Mouse (Mus musculus) heart, postnatal 0 days (tissue): ENCODE measurements at regions not wholly inside any gene's neighbourhood (a gene's known extent, or its start where the extent isn't known, plus 50 kb on each side); places are given as distances from the start of the nearest gene placed in this dataset.

ENCODE experiments used
- ATAC-seq: fragments of 200-750 bp; cut with Nextera tagmentation; 2 replicates; pipeline ENCODE4 v1.8.0; 2017; ENCODE audit warnings: low read depth, moderate number of reproducible peaks, moderate library complexity; ENCODE audit not compliant: insufficient read depth
- DNase-seq: peaks from one replicate; pipeline ENCODE4 v3.0.0-alpha.2; 2016; ENCODE audit warnings: low spot score
- H3K27ac ChIP-seq: fragments of 300-500 bp; sonication (generic); 2 replicates; pipeline ENCODE4 v1.5.1; 2014; ENCODE audit warnings: low read depth, mild to moderate bottlenecking
- H3K27me3 ChIP-seq: fragments of 300-500 bp; sonication (generic); 2 replicates; pipeline ENCODE4 v1.6.1; 2014; ENCODE audit warnings: low read length, mixed read lengths; ENCODE audit not compliant: control insufficient read depth, insufficient read depth
- H3K36me3 ChIP-seq: fragments of 300-500 bp; sonication (generic); replicated peaks from 2 replicates; pipeline ENCODE4 v1.6.1; 2014; ENCODE audit warnings: low read length, mixed read lengths; ENCODE audit not compliant: control insufficient read depth, insufficient read depth
- H3K4me1 ChIP-seq: fragments of 300-500 bp; sonication (generic); 2 replicates; pipeline ENCODE4 v1.6.1; 2014; ENCODE audit warnings: antibody characterized with exemption; ENCODE audit not compliant: control insufficient read depth, insufficient read depth
- H3K4me2 ChIP-seq: fragments of 300-500 bp; sonication (generic); 2 replicates; pipeline ENCODE4 v1.6.1; 2014; ENCODE audit warnings: low read depth, mild to moderate bottlenecking, low read length, moderate library complexity
- H3K4me3 ChIP-seq: fragments of 300-500 bp; sonication (generic); 2 replicates; pipeline ENCODE4 v1.5.1; 2014; ENCODE audit warnings: low read depth, low read length
- H3K9ac ChIP-seq: fragments of 300-500 bp; sonication (generic); replicated peaks from 2 replicates; pipeline ENCODE4 v1.6.1; 2014; ENCODE audit warnings: low read depth, low read length, mixed read lengths
- H3K9me3 ChIP-seq: fragments of 300-500 bp; sonication (generic); replicated peaks from 2 replicates; pipeline ENCODE4 v1.6.1; 2016; ENCODE audit warnings: low read length; ENCODE audit not compliant: control insufficient read depth
- CTCF ChIP-seq: IDR thresholded peaks from 2 replicates; pipeline ENCODE4 v1.5.1; 2016; ENCODE audit warnings: antibody characterized with exemption, control low read depth, low read depth
- EP300 ChIP-seq: IDR thresholded peaks from 2 replicates; pipeline ENCODE4 v1.6.1; 2016; ENCODE audit warnings: antibody characterized with exemption, low read depth
- WGBS: fragments of 180-500 bp; shearing (Covaris S2); extraction: QIAGEN DNeasy Blood & Tissue Kit; methylation state at CpG from one replicate; pipeline ENCODE4 v1.1.7; 2014; 5-methylcytosine and 5-hydroxymethylcytosine counted together

GRCm38 (mm10) chr6:93229320-93229719 lies 286.0 kb upstream of the Adamts9 start:
- H3K36me3 ChIP-seq, result no peaks in the 10 kb centered on the region
- no peak overlapping the region for H3K27ac ChIP-seq
- H3K27me3 ChIP-seq, result no peaks in the 10 kb centered on the region
- no peak overlapping the region for H3K4me3 ChIP-seq
- no peak overlapping the region for H3K9ac ChIP-seq
- peaks cover 19% of the 10 kb centered on the region for H3K4me1 ChIP-seq
- H3K9me3 ChIP-seq, result no peaks in the 10 kb centered on the region
- WGBS, result 82% methylated on average over 2 of the region's 2 CpGs
- DNase-seq, result no peak
- no peak for ATAC-seq
- no peak overlapping the region for H3K4me2 ChIP-seq
- no peak for TF ChIP-seq CTCF
- no peak for TF ChIP-seq EP300

DNA sequence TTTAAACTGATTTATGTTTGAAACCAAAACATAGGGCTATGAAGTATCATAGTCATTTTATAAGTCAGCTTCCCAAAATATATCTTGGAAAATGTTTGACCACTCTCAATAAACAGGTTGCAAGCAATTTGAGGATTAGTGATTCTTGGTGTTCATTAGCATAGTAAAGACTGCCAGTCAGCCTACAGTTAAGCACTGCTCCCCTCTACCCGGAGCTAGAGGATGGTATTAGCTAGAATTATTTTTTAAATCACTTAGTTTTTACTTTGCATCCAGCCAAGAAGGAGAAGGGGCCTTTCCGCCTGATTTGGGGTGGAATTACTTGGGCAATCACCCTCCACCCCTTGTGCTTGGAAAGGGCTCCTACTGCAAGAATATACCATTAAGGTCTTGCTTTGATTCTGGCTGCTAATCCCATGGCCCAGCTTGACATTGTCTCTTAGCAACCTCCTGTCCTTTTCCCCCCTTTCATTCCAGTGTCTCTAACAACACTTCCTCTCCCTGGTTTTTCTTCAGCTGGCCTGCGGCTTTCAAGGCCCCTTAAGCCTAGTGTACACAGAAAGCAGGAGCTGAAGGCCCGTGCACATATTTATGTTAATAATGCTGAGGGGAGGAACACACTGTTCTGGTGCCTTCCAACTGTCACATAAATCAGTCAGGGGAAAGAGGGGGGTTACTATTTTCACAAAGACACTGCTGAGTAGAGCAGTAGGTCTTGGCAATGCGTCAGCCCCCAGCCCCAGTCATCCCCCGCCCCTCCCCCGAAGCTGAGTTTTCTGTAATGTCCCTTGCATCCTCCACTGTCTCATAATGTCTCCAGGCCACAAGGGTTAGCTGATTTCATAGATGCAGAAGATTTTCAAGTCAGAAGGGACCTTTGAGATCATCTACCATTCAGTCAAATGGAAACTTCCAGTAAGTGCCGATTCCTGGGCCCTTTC lies 280.6 kb upstream of the Adamts9 start:
- ATAC-seq, result no peak
- 0 out of 2 replicates have a peak, but pooled peaks cover 7% of the 10 kb centered on the region for H3K4me1 ChIP-seq
- DNase-seq, result no peak
- no peak overlapping the region for H3K9ac ChIP-seq
- H3K36me3 ChIP-seq, result no peaks in the 10 kb centered on the region
- no peak overlapping the region for H3K4me3 ChIP-seq
- H3K27me3 ChIP-seq, result no peaks in the 10 kb centered on the region
- TF ChIP-seq CTCF, result no peak
- no peak for TF ChIP-seq EP300
- 53% methylated on average over 8 of the region's 8 CpGs for WGBS
- 0 out of 2 replicates have a peak overlapping the region, but pooled peaks have one; percentile 25 for H3K27ac ChIP-seq
- no peak overlapping the region for H3K4me2 ChIP-seq
- no peaks in the 10 kb centered on the region for H3K9me3 ChIP-seq

DNA sequence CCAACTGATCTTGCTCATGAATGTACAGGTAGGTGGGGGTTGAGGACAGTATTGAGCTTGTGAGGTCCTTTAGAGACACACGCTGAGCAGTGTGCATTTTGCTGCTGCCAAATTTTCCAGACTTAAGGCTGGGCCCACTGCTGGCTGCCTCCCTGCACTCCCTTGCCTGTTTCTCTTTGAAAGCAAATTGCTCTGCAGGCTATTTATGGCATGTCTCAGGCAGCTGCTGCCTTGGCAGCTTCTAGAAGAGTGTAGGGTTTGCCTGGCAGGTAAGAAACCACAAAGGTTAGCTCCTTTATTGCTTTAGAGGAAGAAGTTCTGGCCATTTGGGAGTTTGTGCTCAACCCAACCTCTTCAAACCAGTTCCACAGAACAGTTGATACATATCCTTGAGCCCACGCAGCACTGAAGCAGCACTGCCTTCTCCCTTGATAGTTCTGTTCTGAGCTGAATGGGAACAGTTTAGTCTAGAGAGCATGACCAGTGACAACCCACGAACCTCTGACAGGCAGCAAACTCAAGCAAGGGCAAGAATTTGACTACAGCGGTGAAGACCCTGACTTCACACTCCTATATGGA lies 274.8 kb upstream of the Adamts9 start:
- Histone ChIP-seq H3K4me2 (no peak overlapping the region), H3K27me3 (no peaks in the 10 kb centered on the region), H3K4me3 (no peak overlapping the region), H3K9me3 (no peaks in the 10 kb centered on the region), H3K36me3 (no peaks in the 10 kb centered on the region), H3K27ac (0 out of 2 replicates have a peak overlapping the region, but pooled peaks have one; percentile 43), H3K4me1 (peaks cover under 1% of the 10 kb centered on the region; the same call in 1 of the 2 replicates), H3K9ac (no peak overlapping the region)
- no peak for ATAC-seq
- 55% methylated on average over 4 of the region's 4 CpGs for WGBS
- DNase-seq, result no peak
- TF ChIP-seq CTCF (no peak), EP300 (no peak)

GRCm38 (mm10) chr6:93200886-93201285 lies 257.6 kb upstream of the Adamts9 start:
- WGBS, result 41% methylated on average over 1 of the region's 1 CpGs
- Histone ChIP-seq H3K9me3 (no peaks in the 10 kb centered on the region), H3K4me3 (no peak overlapping the region), H3K4me1 (0 out of 2 replicates have a peak, but pooled peaks cover 12% of the 10 kb centered on the region), H3K9ac (no peak overlapping the region), H3K36me3 (no peaks in the 10 kb centered on the region), H3K27me3 (no peaks in the 10 kb centered on the region), H3K27ac (no peak overlapping the region), H3K4me2 (no peak overlapping the region)
- no peak for ATAC-seq
- TF ChIP-seq EP300 (no peak), CTCF (no peak)
- no peak for DNase-seq

GRCm38 (mm10) chr6:93194741-93195140 lies 251.4 kb upstream of the Adamts9 start:
- H3K27me3 ChIP-seq, result no peaks in the 10 kb centered on the region
- ATAC-seq, result no peak
- TF ChIP-seq EP300, result no peak
- no peak for TF ChIP-seq CTCF
- H3K9me3 ChIP-seq, result no peaks in the 10 kb centered on the region
- no peak for DNase-seq
- H3K27ac ChIP-seq, result no peak overlapping the region
- H3K4me2 ChIP-seq, result no peak overlapping the region
- H3K4me3 ChIP-seq, result no peak overlapping the region
- no peak overlapping the region for H3K9ac ChIP-seq
- H3K36me3 ChIP-seq, result no peaks in the 10 kb centered on the region
- 78% methylated on average over 6 of the region's 6 CpGs for WGBS
- 0 out of 2 replicates have a peak, but pooled peaks cover 8% of the 10 kb centered on the region for H3K4me1 ChIP-seq
